Mouse (Mus musculus): Measurements from ENCODE around the gene Sdk2. TPM values are rescaled to one million over a fixed set of nuclear protein-coding genes. Genes with fewer than 3 reads are reported as not detected.

The Sdk2 gene
- total RNA-seq, 2 experiments from 2014 or later, result 32.2 to 34.5 TPM

DNA sequence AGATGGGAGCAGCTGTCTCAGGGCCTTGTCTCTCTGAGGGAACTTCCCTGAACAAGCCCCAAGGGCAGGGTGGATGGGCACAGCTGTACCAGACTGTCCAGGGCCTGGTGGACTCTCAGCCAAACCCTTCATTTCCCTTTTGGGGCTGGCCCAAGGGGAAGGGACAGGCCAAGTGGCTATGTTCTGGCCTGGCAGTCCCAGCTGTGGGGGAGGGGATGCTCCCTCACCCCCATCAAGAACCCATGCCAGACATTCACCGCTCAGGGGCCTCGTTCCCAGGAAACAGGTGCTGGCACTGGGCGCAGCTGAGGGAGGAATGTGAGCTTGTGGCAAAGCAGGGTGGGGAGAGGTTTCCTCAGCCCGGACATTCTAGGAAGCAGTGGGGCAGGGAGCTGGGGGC, 15.5 kb downstream of the Sdk2 start:
- intact Hi-C loops (cut with DNase I), result no loop called here
- DNase-seq (ENCODE audit: extremely low spot score in 1 of 2, low spot score in 2 of 2), result peak in 1 of 2 experiments; percentile 52

DNA sequence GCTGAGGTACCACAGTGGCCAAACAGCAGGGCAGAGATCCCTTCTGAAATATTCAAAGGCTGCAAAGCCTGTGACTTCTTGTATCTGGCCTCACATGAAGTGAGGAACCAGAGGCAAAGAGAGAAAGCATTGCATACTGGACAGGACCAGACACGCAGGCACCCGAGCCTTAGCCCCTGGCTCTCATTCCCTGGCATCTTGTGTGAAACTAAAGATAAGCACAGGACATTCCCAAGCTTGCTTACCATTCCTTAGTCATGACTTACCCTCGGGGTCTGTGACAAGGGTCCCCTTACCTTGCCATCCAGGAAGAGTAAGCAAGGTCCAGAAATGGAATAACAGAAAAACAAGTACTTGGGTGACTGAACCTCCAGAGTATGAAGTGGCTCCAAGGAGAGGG, 16.3 kb downstream of the Sdk2 start:
- DNase-seq (ENCODE audit: extremely low spot score in 1 of 2, low spot score in 2 of 2), result no peak
- intact Hi-C loops (cut with DNase I), result no loop called here

DNA sequence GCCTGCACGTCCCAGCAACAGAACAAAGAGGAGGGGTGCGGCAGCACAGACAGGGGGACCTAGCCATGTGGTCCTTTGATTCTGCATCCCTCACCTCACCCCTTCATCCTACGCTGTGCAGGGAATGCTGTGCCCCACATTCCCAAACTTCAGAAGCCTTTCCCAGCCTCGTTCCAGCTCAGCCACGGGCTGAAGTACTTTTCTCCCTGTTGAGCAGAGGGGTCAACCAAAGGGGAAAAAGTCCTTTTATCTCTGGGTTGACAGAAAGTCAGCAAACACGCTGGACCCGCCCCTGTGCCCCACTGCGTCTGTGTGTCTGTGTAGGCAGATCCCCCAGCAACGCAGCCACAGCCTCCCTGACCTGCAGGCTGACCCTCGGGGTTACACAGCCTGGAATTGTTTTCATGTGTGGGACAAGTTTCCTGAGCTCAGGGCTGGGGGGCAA, 18.9 kb downstream of the Sdk2 start:
- intact Hi-C loops (cut with DNase I), result no loop called here
- DNase-seq (ENCODE audit: extremely low spot score in 1 of 2, low spot score in 2 of 2), result peak in 1 of 2 experiments; percentile 63

DNA sequence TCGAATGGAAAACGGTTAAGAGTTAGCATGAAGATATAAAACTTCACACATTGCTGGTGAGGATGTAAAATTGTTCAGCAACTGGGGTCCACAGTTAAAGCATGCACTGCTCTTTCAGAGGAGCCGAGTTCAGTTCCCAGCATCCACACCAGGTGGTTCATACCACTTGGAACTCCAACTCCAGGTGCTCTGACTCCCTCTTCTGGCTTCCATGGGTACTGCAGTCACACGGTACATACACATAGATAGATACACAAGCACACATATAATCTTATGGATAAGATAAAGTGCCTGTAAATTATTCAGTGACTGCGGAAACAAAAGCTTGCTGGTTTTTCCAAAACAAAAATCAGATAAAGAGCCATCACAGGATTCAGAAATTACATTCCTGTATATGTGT, 19.9 kb downstream of the Sdk2 start:
- DNase-seq (ENCODE audit: extremely low spot score in 1 of 2, low spot score in 2 of 2), result no peak
- intact Hi-C loops (cut with DNase I), result no loop called here

DNA sequence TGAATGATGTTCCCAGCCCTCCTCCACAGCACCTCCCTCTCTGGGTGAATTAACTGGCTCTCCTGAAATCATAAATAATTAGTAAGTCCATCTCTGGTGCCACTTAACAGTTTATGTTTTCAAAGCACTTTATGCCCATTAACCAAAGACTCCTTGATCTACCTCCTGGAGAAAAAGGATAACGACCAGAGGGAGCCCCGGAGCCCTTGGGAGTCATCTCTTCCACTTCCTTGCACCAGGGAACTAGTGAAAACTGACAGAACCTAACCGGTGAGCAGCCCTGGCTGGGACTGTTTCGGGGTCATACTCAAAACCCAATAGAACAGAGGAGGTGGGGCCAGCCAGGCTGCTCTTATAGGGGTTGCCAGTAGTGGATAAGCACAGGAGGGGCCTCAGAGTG, 22.5 kb downstream of the Sdk2 start:
- no peak for DNase-seq (ENCODE audit: extremely low spot score in 1 of 2, low spot score in 2 of 2)
- intact Hi-C loops (cut with DNase I), result no loop called here

DNA sequence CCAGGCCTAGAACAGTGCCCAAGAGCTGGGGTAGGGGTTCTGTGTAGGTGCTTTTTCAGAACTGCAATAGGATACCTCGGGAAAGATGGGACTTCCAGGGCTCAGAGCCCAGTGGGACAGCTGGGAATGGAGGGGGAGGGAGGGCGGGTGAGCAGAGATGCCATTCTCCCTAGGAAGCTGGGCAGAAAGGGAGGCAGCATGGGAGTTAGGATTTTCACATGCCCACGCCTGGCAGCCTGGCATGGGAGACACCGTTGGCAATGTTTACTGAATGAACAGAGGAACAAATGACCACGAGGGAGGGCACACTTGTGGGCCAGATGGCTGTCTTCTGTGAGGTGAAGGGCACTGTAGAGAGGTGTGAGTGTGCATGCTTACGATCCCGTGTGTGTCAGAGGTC, 23.3 kb downstream of the Sdk2 start:
- DNase-seq (ENCODE audit: extremely low spot score in 1 of 2, low spot score in 2 of 2), result no peak
- intact Hi-C loops (cut with DNase I), result no loop called here

- peak in 1 of 2 experiments; percentile 56 for DNase-seq (ENCODE audit: extremely low spot score in 1 of 2, low spot score in 2 of 2)
- intact Hi-C loops (cut with DNase I), result no loop called here
These were observed 26.3 kb downstream of the Sdk2 start for GRCm38 (mm10) chr11:114040391-114041035.

DNA sequence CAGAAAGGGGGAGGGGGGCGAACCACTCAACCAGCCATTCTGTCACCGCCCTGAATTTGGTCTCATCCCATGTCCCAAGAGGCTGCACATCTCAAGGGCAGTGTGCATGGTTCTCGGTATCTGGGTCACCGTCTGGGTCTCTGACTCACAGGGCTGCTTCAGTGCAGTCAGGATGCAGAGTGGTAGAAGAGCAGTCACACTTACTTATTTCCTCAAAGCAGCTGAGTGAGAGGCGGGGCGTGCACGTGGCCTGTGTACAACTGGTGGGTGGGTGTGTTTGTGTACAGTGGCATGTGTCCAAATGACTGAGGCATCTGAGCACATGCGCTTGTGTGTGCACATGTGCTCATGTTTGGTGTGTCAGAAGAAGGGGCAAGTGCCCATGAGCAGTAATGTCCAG, 28.8 kb downstream of the Sdk2 start:
- intact Hi-C loops (cut with DNase I), result no loop called here
- peak in 1 of 2 experiments; percentile 76 for DNase-seq (ENCODE audit: extremely low spot score in 1 of 2, low spot score in 2 of 2)

GRCm38 (mm10) chr11:114031491-114031890, 35.4 kb downstream of the Sdk2 start:
- intact Hi-C loops (cut with DNase I), result no loop called here
- DNase-seq (ENCODE audit: extremely low spot score in 1 of 2, low spot score in 2 of 2), result no peak

DNA sequence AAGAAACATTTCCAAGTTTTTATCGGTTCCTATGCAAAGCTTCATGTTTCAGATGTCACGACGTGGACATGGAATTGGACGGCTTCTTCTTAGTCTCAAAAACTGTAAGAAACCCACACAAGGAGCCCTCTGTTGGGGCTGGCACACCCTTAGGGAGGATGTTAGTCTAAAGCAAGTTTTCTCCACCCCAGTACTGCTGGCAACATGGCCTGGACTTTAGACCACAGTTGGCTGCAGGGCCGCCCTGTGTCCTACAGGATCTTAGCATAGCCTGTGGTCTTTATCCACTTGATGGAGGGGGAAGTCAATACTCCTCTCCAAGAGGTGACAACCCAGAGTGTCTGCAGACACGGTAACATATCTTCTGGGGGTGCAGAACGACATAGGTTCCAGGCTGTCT, 36.6 kb downstream of the Sdk2 start:
- intact Hi-C loops (cut with DNase I), result no loop called here
- DNase-seq (ENCODE audit: extremely low spot score in 1 of 2, low spot score in 2 of 2), result no peak

DNA sequence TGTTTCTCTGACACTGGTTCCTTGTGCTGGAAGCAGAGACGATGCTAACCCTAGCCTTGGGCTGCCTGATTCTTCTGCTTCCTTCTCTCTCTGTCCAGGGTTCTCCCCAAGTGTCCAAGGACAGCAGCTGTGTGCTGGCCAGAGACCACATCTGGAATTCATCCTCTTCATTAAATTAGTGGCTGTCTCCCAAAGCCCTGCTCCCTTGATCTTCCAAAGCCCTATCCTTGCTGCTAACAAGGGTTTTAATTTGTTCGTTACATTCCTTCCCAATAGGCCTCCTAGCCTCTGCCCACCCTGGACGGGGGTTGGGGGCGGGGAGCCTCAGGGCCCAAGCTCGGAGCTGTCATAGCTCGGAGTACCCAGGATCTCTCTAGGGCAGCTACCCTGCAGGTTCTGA, 38.3 kb downstream of the Sdk2 start:
- DNase-seq (ENCODE audit: extremely low spot score in 1 of 2, low spot score in 2 of 2), result no peak
- intact Hi-C loops (cut with DNase I), result no loop called here

GRCm38 (mm10) chr11:114028021-114028420, 38.8 kb downstream of the Sdk2 start:
- DNase-seq (ENCODE audit: extremely low spot score in 1 of 2, low spot score in 2 of 2), result no peak
- intact Hi-C loops (cut with DNase I), result no loop called here

DNA sequence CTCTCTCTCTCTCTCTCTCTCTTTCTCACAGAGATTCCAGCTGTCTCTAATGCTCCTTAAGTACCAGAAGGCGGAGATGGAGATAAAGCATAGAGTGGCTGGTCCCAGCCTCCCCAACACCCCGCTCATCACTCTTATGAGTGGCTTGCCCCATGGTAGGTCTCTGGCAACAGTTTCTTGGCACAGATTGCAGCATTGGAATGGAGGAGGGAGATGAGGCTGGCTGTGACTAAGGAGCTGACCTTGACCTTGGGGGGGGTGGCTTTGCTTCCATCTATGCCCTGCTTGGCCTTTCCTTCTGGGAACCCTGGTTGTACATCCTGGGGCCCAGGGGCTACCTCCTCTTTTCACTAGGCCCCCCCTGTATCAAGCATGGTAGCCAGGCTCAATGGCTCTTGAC, 41.8 kb downstream of the Sdk2 start:
- no peak for DNase-seq (ENCODE audit: extremely low spot score in 1 of 2, low spot score in 2 of 2)
- intact Hi-C loops (cut with DNase I), result no loop called here

DNA sequence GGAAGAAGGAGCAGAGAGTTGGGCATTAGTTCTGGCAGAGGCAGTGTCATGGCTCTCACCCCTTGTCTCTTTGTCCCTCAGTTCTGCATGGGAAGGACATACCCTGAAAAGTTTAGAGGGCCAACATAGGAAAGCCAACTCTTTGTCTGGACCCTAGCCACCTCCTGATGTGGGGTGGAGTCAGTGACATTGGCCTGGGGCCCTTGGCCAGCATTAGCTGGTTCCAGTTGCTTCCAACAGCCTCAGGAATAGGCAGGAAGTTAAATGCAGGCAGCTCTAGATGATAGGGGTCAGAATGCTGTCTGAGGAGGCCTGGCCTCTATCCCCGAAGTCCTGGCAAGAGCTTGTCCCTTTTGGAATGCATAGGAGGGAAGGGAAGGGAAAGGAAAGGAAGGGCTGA, 42.9 kb downstream of the Sdk2 start:
- DNase-seq (ENCODE audit: extremely low spot score in 1 of 2, low spot score in 2 of 2), result no peak
- intact Hi-C loops (cut with DNase I), result no loop called here

- intact Hi-C loops (cut with DNase I), result no loop called here
These were observed 44.7 kb downstream of the Sdk2 start for GRCm38 (mm10) chr11:114022166-114022565.

DNA sequence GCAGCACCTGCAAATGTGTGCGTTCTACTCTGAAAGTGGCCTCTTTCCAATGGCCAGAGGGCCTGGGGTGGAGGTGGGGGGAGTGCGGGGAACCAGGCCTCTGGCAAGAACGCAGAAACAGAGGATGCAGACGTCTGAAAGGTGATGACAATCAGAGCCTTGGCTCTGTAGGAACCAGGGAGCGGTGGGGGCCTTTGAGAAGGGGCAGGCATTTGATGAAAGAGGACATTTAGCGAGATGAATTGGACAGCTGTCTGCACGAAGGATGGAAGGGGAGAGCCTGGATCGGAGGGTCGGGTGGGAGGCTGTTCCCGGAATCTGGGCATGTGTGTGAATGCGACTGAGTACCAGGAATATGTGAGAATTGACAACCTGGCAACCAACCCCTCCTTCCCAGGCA, 47.8 kb downstream of the Sdk2 start:
- no peak for DNase-seq (ENCODE audit: extremely low spot score in 1 of 2, low spot score in 2 of 2)
- intact Hi-C loops (cut with DNase I), result no loop called here

More at GRCm38 (mm10) chr11:114022166-114022565, 44.7 kb downstream of the Sdk2 start:
- no peak for DNase-seq (ENCODE audit: extremely low spot score in 1 of 2, low spot score in 2 of 2)

DNA sequence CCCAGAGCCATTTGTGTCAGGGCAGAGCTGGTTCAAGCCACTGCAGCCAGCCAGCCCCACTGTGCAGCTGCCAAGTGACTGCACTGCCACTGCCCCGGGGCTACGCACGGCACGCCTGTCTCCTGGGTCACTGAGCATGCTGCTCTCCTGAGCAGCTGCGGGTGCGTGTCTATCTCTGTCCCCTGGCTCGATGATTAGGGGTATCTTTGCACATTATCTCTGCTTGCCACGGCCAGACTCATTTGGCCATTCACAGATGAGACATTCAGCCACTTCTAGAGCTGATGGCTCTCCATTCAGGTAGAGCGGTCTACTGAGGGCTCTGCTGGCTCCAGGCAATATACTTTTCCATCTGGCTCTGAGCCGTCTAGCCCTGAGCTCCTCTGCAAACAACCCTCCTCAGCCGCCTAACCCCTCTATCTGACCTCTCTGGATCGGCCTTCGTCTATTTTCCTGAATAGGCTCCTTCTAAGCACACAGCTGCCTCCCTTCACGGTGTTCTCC, 49.9 kb downstream of the Sdk2 start:
- intact Hi-C loops (cut with DNase I), result no loop called here
- DNase-seq (ENCODE audit: extremely low spot score in 1 of 2, low spot score in 2 of 2), result no peak

GRCm38 (mm10) chr11:114016108-114016888, 50.5 kb downstream of the Sdk2 start:
- DNase-seq (ENCODE audit: extremely low spot score in 1 of 2, low spot score in 2 of 2), result no peak
- intact Hi-C loops (cut with DNase I), result no loop called here

DNA sequence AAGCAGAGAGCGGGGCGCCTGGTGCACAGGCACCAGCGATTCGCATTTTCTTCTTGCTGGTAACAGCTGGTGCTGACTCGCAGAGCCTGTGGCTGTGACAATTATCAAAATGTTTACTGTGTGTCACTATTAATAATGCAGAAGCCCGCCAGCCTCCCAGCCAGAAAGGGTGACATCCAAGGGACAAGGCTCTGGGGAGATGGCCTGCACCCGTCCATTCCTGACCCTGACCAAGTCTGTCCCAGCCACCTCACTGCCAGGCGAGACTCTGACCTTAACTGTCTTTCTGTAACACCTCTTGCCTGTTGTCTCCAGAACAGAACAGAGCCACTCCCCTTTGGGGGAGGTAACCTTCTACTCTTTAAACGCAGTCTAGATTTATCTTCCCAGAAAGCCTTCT, 55.3 kb downstream of the Sdk2 start:
- intact Hi-C loops (cut with DNase I), result no loop called here
- no peak for DNase-seq (ENCODE audit: extremely low spot score in 1 of 2, low spot score in 2 of 2)

DNA sequence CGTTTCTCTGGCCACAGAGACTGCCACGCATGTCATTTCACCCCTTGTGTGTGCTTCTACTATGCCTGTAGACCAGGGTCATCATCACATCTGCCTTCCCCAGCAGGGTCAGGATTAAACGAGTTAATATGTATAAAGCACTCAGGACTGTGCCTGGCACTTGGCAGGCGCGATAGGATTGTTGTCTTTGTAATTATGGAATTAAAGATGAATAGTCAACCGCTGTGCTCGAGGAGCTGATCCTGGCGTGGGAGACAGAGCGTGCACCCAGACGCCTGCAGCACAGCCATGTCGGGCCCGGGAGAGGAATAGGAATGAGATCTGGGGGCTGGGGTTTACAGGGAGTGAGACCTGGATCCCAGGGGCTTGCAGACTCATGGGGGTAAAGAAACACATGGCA, 61.0 kb downstream of the Sdk2 start:
- DNase-seq (ENCODE audit: extremely low spot score in 1 of 2, low spot score in 2 of 2), result no peak
- intact Hi-C loops (cut with DNase I), result no loop called here

All from left cerebral cortex, postnatal 10 days (tissue).